Mouse (Mus musculus) R1 (cell line): ENCODE measurements at regions not wholly inside any gene's neighbourhood (a gene's known extent, or its start where the extent isn't known, plus 50 kb on each side); places are given as distances from the start of the nearest gene placed in this dataset.

ENCODE experiments used
- DNase-seq: peaks from one replicate; pipeline ENCODE4 v3.0.0-alpha.2; 2018; ENCODE audit warnings: low read depth, low spot score

DNA sequence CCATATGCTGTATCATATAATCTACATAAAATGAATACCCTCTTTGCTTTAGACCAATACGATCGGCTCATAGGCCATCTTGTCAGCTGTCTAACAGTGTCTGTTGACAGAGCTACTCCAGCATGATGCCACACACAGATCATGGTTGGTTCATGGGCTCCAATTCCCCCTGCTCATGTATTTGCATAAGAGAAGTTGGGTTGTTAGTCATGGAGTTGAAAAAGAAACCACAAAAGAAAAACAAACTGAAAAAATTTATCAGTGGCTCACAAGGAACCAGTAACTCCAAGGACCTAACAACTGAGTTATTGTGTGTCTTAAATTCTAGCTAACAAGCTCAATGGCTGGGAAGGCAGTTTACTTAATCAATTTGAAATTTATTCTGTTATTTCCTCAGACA lies 176.1 kb upstream of the Arhgap18 start:
- no peak for DNase-seq

DNA sequence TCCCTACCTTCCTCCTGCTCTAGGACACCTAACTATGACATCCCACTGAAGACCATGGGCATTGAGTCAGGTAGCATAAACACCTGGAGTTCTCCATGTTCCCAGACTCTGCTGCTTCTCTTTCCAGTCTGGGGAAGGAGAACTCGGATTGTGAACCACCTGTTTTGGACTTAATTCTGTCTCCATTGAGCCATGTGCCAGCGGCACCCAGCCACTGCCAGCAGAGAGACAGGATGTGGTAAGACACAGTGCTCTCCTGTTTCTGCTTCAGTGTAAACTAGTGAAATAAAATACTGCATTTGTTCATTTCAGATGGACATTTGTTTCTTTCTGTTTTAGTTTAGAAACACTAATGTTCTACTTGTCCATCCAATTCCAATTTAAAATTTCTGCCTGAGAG lies 168.1 kb upstream of the Arhgap18 start:
- DNase-seq, result no peak

DNA sequence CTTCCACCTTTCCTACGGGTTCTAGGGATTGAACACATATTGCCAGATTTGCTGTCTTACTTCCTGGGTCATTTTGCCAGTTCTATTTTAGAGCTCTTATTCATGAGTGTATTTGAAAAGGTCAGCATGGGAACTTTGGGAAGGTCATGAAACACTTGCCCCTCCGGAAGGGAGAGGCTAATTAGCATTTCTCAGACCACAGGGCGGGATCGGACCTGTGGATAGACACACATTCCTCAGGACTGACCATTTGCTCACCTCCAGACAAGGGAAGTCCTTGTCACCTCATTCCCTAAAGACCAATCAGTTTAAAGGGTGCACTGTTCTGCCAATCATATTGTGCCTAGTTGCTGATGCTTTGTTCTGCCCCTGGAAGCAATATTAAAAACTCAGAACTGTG lies 146.1 kb upstream of the Arhgap18 start:
- peak; percentile 68 for DNase-seq

DNA sequence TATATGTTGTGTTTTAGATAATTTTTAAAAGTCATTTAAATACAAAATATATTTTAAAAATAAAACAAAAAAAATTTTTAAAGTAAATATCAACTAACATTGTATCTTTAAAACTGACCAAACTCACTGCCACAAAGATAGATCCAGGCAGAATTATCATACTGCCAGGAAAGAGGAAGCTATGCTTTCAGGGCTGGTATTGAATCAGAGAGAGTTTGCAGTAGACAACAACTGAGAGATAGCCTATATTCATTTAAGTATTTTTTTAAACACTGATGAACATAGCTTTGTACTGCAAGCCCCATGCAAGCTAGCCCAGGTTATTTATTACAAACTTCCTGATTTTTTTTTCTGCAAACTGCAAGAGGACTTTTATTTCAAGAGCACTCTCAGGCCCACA lies 142.0 kb upstream of the Arhgap18 start:
- DNase-seq, result no peak

DNA sequence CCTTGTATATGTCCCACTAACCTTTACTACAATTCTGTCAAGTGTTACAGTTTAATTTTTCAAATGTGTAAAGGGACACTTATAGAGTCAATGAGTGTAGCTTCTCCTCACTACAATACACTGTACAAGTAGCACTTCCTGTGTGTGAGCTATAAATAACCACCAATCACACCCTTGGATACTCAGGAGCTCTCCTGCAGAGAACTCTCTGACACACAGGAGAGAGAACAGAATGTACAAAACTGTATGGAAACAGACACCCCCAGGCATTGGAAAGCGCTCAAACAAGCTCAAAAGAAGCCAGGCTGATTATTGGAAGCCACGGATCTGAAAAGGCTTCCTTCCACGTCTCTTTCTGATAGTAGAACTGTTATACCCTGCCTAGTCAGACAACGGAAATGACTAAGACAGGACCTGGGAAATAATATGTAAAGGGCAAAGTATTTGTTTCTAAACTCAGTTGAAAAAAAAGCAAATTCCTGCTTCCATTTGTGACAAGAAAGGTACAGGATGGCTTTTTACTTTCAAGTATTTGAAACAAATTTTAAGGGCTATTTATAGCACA lies 122.9 kb upstream of the Arhgap18 start:
- peak; percentile 44 for DNase-seq

DNA sequence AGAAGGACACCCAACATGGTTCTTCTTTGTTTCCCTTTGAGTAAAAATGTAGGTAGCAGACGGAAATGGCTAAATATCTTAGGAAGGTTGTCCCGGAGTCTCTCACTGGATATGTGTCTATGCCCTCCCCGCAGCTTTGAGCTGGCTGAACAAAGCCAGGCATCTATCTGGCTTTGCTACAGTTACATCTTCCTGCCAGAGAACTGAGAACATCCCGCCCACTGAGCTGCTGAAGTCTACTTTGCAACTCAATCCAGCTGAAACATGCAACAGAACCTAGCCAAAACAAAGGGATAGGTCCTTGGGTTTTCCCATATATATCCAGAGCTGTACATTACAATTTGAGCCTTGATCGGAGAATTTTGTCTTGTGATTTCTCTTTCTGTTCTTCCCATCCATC lies 121.0 kb upstream of the Arhgap18 start:
- peak; percentile 52 for DNase-seq

DNA sequence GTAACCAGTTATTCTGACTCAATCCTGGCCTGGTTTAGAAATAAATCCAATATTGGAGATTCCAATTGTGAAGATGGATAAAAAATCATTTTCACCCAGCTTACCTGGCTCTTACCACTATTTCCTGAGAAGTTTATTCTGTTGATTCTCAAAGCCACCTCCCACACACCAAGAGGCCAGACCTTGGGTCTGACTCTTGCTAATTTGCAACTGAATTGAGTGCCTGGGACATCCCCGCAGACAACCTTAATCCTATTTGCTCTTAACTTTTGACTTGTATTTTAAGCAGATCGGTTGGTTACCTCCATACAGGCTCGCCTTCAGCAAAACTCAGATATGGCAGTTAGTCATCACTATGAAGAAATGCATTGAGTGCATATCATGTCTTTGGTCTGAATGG lies 115.8 kb upstream of the Arhgap18 start:
- peak; percentile 70 for DNase-seq

DNA sequence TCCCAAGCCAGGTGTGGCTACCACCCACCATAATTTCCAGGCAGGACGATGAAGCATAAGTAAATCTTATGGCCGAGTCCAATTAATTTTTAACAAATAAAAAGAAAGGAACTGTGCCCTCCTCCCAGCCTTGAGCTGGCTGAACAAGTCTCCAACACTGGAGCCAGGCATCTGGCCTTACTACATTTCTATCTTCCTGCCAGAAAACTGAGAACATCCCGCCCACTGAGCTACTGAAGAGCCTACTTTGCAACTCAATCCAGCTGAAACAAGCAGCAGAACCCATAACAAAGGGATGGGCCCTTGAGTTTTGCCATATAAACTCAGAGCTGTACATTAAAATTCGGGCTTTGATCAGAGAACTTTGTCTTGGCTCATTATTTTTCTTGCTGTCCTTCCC lies 115.2 kb upstream of the Arhgap18 start:
- peak; percentile 89 for DNase-seq

DNA sequence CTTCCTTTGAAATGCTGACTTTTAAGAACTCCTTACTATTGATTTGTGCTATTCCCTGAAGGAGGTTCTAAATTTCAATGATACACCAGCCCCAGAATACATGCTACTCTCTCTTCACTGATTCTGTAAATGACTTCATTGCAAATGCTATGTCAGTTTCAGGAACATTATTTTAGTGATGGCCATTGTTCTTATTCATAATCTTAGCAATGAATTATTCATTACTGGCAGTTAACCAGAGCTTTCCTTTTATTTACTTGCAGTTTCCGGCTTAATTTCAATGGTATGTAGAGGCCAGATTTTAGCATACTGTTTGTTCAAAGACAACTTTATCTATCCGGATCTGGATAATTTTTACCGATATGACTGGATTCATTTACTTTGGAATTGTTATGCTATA lies 114.1 kb upstream of the Arhgap18 start:
- no peak for DNase-seq

DNA sequence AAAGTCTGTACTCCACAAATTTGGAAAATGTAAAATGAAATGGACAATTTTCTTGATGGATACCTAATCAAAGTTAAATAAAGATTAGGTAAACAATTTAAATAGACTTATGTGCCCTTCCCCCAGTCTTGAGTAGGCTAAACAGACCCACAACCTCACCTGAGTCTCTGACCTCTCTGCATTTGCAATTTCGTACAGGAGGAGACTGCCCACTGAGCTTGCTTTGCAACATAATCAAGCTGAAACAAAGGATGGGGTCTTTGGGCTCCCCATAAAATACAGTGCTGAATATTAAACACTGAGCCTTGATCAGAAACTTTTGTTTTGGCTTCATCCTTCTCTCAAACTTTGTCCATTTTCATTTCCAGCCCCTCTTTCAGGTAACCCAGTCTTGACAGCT lies 100.1 kb upstream of the Arhgap18 start:
- DNase-seq, result peak; percentile 86

DNA sequence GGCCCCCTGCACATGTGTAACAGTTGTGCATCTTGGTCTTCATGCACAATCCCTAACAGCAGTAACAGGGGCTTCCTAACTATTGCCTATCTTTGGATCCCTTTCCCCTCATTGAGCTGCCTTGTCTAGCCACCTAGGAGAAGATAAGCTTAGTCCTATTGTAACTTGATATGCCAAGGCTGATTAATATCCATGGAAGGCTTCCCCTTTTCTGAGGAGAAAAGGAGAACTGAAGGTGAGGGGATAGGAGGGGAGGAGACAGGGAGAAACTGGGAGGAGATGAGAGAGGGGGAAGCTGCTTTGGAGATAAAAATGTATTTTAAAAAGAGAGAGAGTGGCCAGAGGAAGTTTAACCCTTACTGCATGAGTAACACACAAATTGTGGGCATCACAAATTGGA lies 89.0 kb upstream of the Arhgap18 start:
- no peak for DNase-seq

DNA sequence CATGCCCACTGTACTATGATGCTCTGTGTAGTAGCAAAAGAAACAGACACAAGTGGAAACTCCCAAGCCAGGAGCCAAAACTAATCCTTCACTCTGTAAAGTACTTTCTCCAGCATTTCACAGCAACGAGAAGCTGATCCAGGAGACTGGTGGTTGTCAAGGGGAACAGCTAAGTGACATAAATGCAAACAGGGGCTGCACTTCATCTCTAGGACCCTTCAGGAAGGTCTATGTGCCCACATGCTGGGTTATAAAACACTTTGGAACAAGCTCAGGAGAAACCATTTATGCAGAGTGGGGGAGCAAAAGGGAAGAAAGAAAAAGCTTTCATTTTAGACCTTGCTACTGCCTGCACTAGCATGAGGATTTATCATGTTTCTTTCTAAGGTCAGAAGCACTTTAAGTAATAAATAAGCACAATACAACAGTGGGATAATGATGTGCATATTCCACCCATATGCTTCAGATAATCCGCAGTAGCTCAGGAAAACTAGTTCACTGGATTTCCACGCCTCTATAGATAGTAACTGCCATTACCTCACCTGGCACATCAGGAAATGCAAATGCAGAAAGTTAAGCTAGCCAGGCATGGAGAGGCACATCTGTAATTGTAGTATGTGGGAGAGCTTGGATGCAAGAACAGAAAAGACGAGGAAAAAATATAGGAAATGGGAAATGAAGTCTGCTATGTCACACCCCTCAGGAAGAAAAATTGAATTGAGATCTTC lies 73.6 kb upstream of the Arhgap18 start:
- no peak for DNase-seq

DNA sequence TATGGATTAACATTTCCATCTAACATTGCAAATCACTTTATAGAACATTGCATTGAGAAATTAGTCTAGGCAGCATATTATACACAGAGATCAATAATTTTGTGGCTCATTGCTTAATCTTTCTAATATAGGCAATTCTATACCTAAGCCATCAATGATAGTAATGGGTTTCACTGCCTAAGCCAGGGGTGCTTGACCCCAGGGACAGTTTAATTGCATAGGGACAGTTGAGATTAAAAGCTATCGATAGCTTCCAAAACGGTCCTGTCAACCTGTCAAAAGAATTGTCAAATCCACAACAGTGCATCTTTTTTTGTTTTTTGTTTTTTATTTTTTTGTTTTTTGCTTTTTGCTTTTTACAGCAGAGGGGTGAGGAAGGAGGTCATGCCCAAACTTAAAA lies 58.5 kb upstream of the Arhgap18 start:
- DNase-seq, result no peak

DNA sequence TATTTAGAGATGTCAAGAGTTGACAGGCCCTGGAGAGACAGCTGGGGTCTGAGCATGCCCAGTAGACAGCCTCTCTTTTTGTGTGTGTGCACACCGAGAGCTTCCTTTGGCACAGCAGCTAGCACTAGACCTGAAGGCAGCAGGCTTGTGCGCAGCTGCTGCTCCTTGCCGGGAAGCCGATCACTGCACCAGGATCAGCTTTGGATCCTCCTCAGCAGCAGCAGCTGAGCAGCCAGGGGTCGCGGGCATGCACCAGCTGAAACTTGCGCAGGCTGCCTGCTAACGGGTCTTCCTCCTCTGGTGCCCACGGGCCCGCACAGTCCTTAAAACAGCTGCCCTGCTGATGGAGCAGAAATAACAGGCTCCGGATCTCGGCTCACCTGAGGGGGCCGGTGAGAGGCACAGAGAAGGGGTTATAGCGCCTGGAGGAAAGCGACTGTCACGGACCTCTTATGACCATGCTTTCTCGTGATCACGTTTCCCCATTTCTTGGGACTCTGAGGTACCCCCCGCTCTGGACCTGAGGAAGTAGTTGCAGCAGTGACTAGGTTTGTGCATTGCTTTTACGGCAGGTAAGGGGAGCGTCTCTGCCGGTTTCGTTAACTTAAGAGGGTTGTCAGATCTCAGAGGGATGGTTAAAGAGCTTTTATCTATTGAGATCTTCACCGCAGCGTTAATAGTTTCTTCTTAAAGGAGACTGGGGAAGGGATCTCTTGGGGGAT lies 57.8 kb upstream of the Arhgap18 start:
- peak; percentile 74 for DNase-seq
